Mouse (Mus musculus): ENCODE measurements at regions not wholly inside any gene's neighbourhood (a gene's known extent, or its start where the extent isn't known, plus 50 kb on each side); places are given as distances from the start of the nearest gene placed in this dataset.
"Not testable (repeated sequence)": the region's sequence is repeated elsewhere in the genome, so short reads cannot be mapped to it uniquely, and the experiment has no call there.

DNA sequence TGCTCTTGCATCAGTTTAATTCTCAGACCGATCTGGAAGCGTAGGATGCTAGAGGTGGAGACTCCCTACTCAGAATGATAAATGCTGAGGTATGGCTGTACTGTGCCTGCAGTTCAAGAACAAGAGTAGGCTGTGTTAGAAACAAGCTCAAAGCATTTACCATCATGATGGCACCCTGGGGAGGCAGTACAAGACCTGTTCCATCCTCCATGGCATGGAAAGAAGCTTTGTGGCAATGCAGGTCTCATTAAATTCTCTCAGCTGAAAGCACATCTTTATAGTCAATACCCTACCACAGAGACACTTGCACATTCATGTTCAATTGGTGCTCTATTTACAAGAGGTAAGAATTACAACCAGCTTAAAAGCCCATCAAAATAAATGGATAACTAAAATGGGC is 209.5 kb downstream of the Tbl1xr1 start:
- intact Hi-C loops (cut with DNase I), result no loop called here

DNA sequence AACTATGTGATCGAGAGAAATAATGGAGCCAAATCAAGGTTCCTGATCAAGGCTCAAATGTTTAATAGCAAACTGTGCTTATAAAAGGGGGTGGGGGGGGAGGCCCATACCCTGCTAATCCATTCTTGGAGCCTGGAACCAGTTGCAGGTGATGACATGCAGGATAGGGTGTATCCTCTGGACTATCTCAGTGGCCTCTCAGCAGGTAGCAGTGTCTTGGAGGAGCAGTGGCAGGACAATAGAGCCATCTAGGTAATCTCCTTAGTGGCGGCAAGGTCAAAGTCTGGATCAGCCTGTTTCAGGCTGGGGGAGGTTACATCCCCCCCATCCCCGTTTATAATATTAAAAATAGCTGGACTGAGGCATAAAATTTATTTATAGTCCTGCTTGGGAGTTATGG is 217.0 kb downstream of the Tbl1xr1 start:
- no peak for DNase-seq (ENCODE audit: extremely low spot score in 1 of 2, low spot score in 2 of 2)

More for the DNA sequence above, 209.5 kb downstream of the Tbl1xr1 start:
- no peak for DNase-seq (ENCODE audit: extremely low spot score in 1 of 2, low spot score in 2 of 2)

DNA sequence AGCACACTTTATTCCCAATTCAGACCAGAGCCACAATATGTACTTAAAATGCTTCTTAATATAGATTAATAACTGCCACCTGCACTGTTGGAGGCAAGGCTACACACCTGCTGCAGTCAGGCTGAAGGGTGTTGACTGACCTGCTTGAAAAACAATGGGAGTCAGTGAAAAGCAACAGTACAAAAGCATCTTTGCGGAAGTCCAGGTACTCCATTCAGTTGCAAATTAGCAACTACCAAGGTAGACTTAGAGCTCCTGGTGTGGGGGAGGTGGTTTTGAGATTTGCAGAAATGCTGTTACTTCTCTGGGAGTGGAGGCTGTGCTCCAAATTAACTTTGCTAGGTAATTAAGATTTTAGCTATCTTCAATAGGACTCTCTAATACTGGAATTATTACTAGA is 217.6 kb downstream of the Tbl1xr1 start:
- intact Hi-C loops (cut with DNase I); DNase-seq (ENCODE audit: extremely low spot score in 1 of 2, low spot score in 2 of 2): not testable (repeated sequence)

More for the DNA sequence above, 217.0 kb downstream of the Tbl1xr1 start:
- intact Hi-C loops (cut with DNase I), result no loop called here

DNA sequence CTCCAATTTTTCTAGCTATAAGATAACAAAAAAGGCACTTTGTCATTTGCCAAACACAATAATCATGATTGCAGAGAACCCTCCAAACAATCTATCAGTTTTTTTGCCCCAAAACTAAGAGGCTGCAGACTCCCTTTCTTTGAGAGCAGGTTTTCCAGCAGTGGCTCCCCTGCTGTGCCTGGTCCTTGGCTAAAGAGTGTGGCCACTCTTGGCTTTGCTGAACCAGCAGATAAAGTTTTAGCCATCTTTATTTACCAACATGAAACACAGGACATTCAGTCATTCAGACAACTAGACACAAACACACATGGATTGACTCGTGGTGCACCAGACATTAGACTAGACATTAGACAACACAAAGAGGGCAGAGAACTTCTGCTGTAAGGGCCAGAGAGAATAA is 220.5 kb downstream of the Tbl1xr1 start:
- DNase-seq (ENCODE audit: extremely low spot score in 1 of 2, low spot score in 2 of 2); intact Hi-C loops (cut with DNase I): not testable (repeated sequence)

DNA sequence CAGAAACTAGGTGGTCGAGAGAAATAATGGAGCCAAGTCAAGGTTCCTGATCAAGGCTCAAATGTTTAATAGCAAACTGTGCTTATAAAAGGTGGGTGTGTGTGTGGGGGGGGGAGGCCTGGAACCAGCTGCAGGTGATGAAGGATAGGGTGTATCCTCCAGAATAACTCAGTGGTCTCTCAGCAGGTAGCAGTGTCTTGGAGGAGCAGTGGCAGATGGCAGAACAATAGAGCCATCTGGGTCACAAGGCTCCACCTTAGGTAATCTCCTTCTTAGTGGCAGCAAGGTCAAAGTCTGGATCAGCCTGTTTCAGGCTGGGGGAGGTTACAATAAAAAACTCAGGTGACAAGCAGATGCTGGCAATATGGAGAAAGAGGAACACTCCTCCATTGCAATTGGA is 221.4 kb downstream of the Tbl1xr1 start:
- intact Hi-C loops (cut with DNase I); DNase-seq (ENCODE audit: extremely low spot score in 1 of 2, low spot score in 2 of 2): not testable (repeated sequence)

DNA sequence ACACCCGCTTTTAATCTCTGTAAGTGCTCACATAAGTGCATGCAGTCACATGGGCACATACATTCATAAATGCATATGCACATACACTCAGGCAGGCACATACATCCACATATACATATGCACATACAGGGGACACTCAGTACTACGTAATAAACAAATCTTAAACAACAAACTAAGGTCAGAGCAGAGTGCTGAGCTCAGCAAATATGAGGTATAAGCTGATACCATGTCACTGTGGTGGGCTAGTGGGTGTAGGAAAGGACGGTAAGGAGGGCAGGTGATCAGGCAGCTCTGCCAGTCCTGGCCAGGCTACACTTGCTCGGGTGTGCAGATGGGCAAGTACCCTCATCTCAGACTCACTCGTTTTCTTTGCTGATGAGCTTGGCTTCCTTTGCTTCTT is 224.1 kb downstream of the Tbl1xr1 start:
- no peak for DNase-seq (ENCODE audit: extremely low spot score in 1 of 2, low spot score in 2 of 2)
- intact Hi-C loops (cut with DNase I), result no loop called here

DNA sequence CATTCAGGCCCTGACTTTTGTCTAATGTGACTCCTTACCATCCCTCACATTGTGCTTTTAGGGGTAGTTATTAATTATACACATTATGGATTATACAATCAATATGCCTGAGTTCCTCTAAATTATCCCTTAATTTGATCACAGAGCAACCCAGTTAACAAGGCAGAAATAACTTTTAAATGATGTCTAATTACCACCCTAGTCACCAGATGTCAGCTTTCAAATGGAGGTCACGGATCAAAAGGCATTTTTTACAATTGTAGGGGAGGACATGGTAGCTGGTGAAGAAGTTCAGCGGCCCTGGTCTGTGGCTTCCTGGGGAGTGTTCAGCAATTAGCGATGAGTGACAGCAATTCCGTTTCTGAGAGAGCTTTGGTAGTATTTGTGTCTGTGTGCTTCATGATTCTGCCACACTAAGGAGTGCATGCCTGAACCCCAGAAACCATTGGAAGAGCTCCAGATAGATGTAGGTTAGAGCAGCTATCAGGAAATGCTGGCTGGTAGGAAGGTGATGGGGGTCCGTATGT is 225.6 kb downstream of the Tbl1xr1 start:
- no peak for DNase-seq (ENCODE audit: extremely low spot score in 1 of 2, low spot score in 2 of 2)
- intact Hi-C loops (cut with DNase I), result no loop called here

DNA sequence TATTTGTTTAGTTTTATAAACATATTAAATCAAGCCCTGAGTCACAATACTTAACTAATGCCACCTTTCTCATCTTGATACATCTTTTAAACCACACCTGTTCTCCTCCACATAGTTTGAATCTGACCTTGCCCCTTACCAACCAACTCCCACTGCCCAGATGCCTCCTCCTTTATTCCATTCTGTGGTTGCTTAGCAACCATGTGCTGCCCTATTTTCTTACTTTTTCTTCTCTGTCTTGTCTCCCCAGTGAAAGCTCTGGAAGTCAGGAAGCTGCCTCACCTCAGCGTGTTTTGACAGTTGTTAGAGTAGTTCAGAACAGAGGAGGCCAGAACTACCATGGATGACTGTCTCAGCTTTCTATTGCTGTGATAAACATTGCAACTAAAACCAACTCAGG is 227.7 kb downstream of the Tbl1xr1 start:
- DNase-seq (ENCODE audit: extremely low spot score in 1 of 2, low spot score in 2 of 2), result no peak

DNA sequence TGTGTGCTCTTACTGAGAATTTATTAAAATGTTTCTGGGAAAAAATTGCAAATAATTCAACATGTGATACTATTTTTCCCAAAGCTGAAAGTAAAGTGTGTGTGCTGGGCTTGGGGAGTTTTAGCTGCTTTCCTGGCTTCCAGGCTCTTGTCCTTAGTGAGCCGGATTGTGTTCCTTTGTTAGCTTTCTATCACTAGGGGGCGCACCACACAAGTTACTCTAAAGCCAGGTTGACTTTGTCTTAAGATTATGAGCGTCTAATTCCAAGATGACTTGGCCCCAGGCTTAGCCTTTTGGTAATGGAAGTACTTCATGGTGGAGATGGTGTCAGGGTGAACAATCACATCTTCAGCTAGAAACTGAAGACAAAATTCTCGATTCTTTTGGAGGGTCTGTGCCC is 230.2 kb downstream of the Tbl1xr1 start:
- intact Hi-C loops (cut with DNase I), result no loop called here
- DNase-seq (ENCODE audit: extremely low spot score in 1 of 2, low spot score in 2 of 2), result no peak

More for the DNA sequence above, 227.7 kb downstream of the Tbl1xr1 start:
- intact Hi-C loops (cut with DNase I), result no loop called here

DNA sequence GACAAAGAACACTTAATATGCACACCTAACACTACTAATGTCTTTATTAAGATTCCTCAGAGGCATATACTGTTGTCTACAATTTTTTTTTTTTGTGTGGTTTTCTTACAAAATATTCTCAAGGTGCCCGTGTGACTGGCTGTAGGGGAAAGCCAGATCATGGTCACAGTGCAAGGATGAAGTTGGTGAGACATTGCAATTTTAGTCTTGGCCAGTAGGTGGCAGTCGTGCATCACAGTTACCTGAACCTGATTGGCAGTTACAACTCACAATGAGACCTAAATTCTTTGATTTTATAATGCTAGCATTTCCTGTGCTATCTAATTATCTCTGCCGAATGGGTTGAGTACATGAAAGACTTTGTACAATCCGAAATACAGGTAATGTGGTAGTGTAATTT is 232.5 kb downstream of the Tbl1xr1 start:
- DNase-seq (ENCODE audit: extremely low spot score in 1 of 2, low spot score in 2 of 2), result peak; percentile 57 to 65
- intact Hi-C loops (cut with DNase I), result no loop called here

DNA sequence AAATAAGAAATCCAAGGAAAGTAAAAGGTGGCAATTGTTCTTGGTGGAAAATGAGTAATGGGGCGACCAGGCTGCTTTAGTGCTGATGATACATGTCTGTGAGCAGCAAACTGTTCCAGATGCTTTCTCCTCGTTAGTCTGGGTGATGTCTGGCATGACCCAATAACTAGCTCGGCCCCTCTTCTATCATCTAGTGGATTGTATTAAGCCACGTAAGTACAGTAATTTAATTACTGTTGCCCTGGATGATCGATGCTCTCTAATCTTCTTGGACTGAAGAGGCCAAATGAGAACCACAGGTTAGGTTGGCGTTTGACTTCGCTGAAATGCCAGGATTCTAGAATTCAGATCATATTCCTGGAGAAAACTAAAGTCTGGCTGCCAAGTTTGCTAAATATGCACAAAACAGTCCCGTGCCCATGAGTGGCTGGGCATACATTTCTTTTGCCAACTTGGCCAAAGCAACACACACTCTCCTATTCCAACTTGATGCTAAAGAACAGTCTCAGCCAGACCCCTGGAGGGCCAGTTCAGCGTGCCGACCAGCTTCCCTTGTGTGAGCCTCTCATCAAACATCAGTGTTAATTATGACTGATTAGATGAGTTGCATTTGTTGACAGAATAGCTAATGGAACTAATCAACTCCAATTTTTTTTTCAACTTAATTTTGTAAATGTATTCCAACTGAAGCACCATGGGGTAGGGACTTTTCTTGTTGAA is 240.2 kb downstream of the Tbl1xr1 start:
- intact Hi-C loops (cut with DNase I), result no loop called here
- DNase-seq (ENCODE audit: extremely low spot score in 1 of 2, low spot score in 2 of 2), result no peak

DNA sequence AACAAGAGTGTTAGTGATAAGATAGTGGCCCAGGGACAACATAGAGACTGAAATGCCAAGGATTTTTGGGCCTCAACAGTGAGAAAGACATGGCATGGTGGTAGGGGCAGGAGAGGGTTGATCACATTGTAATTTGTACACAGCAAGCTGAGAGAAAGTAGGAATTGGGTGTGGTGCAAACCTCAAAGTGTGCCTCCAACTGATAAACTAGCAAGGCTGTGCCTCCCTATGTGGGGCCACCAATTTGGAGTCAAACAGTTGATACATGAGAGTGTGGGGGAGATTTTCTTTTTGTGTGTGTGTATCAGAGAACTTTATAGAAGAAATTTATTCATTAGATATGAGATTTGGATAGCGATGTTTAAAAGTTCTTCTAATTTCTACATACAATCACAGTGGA is 244.0 kb downstream of the Tbl1xr1 start:
- intact Hi-C loops (cut with DNase I); DNase-seq (ENCODE audit: extremely low spot score in 1 of 2, low spot score in 2 of 2): not testable (repeated sequence)

DNA sequence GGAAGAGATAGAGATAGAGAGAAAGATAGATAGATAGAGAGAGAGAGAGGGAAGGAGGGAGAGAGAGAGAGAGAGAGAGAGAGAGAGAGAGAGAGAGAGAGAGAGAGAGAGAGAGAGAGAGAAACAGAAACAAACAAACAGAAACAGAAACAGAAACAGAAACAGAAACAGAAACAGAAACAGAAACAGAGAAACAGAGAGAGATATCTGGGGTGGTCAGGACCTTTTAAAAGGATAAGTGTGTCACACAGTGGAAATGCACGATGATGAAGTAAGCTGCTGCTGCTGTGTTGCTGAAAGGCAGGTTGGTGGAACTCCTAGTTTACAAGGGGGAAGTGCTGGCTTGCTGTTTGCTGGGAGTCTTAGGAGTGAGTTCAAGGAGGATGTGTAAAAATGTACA is 254.8 kb downstream of the Tbl1xr1 start:
- DNase-seq (ENCODE audit: extremely low spot score in 1 of 2, low spot score in 2 of 2), result no peak
- intact Hi-C loops (cut with DNase I), result no loop called here
